Mouse (Mus musculus) heart, embryonic 13.5 days (tissue): Measurements from ENCODE around the gene Sos1. TPM values are rescaled to one million over a fixed set of nuclear protein-coding genes. Genes with fewer than 3 reads are reported as not detected.

Source experiments
- ATAC-seq: fragments of 200-750 bp; cut with Nextera tagmentation; 2 replicates; pipeline ENCODE4 v1.8.0; 2017; ENCODE audit warnings: moderate TSS enrichment; ENCODE audit not compliant: insufficient number of reproducible peaks, low FRiP score, low TSS enrichment; ENCODE audit errors: extremely low read depth
- H3K27ac ChIP-seq: fragments of 300-500 bp; sonication (generic); replicated peaks from 2 replicates; pipeline ENCODE4 v1.5.1; 2015; ENCODE audit warnings: moderate library complexity, mild to moderate bottlenecking, inconsistent platforms
- H3K27me3 ChIP-seq: fragments of 300-500 bp; sonication (generic); replicated peaks from 2 replicates; pipeline ENCODE4 v1.6.1; 2015; ENCODE audit warnings: mild to moderate bottlenecking, inconsistent platforms
- H3K36me3 ChIP-seq: fragments of 300-500 bp; sonication (generic); 2 replicates; pipeline ENCODE4 v1.6.1; 2015; ENCODE audit warnings: mild to moderate bottlenecking, inconsistent platforms
- H3K4me1 ChIP-seq: fragments of 300-500 bp; sonication (generic); 2 replicates; pipeline ENCODE4 v1.6.1; 2015; ENCODE audit warnings: inconsistent platforms
- H3K4me2 ChIP-seq: fragments of 300-500 bp; sonication (generic); 2 replicates; pipeline ENCODE4 v1.6.1; 2015; ENCODE audit warnings: inconsistent platforms, mild to moderate bottlenecking, moderate library complexity
- H3K4me3 ChIP-seq: fragments of 300-500 bp; sonication (generic); 2 replicates; pipeline ENCODE4 v1.5.1; 2015; ENCODE audit warnings: moderate library complexity, mild to moderate bottlenecking, inconsistent platforms
- H3K9ac ChIP-seq: fragments of 300-500 bp; sonication (generic); 2 replicates; pipeline ENCODE4 v1.6.1; 2015; ENCODE audit warnings: inconsistent platforms, mild to moderate bottlenecking, moderate library complexity
- H3K9me3 ChIP-seq: fragments of 300-500 bp; sonication (generic); 2 replicates; pipeline ENCODE4 v1.6.1; 2016; ENCODE audit warnings: inconsistent platforms
- WGBS: fragments of 180-500 bp; shearing (Covaris S2); methylation state at CpG from one replicate; pipeline ENCODE4 v1.1.7; 2015; ENCODE audit warnings: mixed read lengths; 5-methylcytosine and 5-hydroxymethylcytosine counted together
- polyA plus RNA-seq: library from polyadenylated mRNA; unstranded; fragments of >200 nt; fragmentation: Nextera tagmentation; extraction: Ambion mirVana; gene quantifications from 2 replicates; pipeline ENCODE4 v1.2.1, GENCODE M21; 2015

Gene Sos1
- polyA plus RNA-seq, 1 experiment from 2014 or later = 2.2 TPM

DNA sequence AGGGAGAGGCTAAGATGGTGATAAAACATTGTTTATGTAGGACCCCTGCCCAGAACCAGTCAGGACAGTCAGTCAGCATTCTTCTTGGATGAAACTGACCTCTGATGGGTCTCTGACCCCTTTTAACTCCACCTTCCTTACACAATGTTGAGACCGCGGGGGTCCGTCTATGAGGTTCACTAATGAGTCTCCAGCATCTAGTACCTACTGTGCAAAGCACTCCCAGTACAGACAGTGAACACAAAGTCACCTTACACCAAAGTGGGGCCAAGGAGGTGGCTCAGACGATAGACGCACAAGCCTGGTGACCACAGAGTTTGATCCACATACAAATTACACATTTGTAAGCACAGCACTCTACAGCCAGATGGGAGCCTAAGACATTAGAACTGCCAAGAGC, 20.0 kb downstream of the Sos1 start:
- 59% methylated on average over 5 of the region's 5 CpGs for WGBS
- Histone ChIP-seq H3K4me3 (no peak overlapping the region), H3K27ac (no peak overlapping the region), H3K27me3 (no peaks in the 10 kb centered on the region), H3K9ac (no peak overlapping the region), H3K36me3 (peaks cover 11% of the 10 kb centered on the region; the same call in 1 of the 2 replicates), H3K4me2 (no peak overlapping the region), H3K9me3 (no peaks in the 10 kb centered on the region), H3K4me1 (peaks cover 36% of the 10 kb centered on the region)
- ATAC-seq = 0 out of 2 replicates have a peak, but pooled peaks have one; percentile 51

- Histone ChIP-seq H3K9ac (no peak overlapping the region), H3K27me3 (no peaks in the 10 kb centered on the region), H3K4me2 (no peak overlapping the region), H3K4me1 (peaks cover 15% of the 10 kb centered on the region), H3K4me3 (no peak overlapping the region), H3K27ac (no peak overlapping the region), H3K36me3 (peaks cover 33% of the 10 kb centered on the region), H3K9me3 (no peaks in the 10 kb centered on the region)
- WGBS = 35% methylated on average over 2 of the region's 2 CpGs
- ATAC-seq = no peak
Observed at GRCm38 (mm10) chr17:80455648-80456047, 24.6 kb downstream of the Sos1 start.

- Histone ChIP-seq H3K4me3 (no peak overlapping the region), H3K4me2 (no peak overlapping the region), H3K9me3 (no peaks in the 10 kb centered on the region), H3K36me3 (peaks cover 55% of the 10 kb centered on the region), H3K9ac (no peak overlapping the region), H3K4me1 (peaks cover 2% of the 10 kb centered on the region; the same call in 1 of the 2 replicates), H3K27ac (no peak overlapping the region), H3K27me3 (no peaks in the 10 kb centered on the region)
- ATAC-seq = no peak
- 50% methylated on average over 3 of the region's 3 CpGs for WGBS
Observed at GRCm38 (mm10) chr17:80450426-80451030, 29.7 kb downstream of the Sos1 start.

DNA sequence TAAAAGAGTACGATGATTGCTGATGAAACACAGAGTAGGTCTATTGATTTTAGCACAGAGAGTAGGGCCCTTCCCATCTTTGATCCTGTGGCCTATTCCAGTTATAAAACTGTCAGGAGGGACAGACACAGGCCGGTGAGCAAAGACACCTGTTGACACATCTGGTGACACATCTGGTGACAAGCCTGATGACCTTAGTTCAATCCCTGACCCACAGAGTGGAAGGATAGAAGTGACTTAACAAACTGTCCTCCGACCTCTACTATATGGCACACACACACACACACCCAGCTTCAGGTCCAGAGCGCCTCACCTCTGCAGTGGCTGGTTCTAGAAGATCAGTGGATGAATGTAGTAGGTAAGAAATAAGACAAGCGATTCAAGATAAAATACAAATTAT, 33.8 kb downstream of the Sos1 start:
- no peak for ATAC-seq
- H3K27ac ChIP-seq = no peak overlapping the region
- no peaks in the 10 kb centered on the region for H3K9me3 ChIP-seq
- no peaks in the 10 kb centered on the region for H3K27me3 ChIP-seq
- H3K9ac ChIP-seq = no peak overlapping the region
- WGBS = 88% methylated on average over 5 of the region's 5 CpGs
- H3K4me3 ChIP-seq = no peak overlapping the region
- H3K4me1 ChIP-seq = peaks cover 2% of the 10 kb centered on the region; the same call in 1 of the 2 replicates
- H3K36me3 ChIP-seq = peaks cover 74% of the 10 kb centered on the region
- no peak overlapping the region for H3K4me2 ChIP-seq

DNA sequence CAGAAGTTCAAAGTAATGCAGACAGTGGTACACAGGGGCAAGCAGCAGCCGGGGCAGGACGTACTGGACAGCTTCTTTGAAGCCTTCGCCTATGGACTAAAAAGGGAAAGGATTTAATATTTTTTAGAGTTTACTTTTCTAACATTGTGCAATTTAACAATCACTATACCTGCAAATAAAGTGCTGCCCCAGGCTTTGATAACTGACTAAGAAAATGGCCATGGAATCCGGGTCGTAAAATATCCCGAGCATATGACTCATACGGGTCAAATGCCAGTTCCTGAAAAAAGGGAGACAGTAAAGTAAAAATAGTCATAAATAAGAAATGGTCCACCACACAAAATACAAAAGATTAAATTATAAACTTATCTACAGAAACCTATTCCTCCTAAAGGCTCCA, 34.8 kb downstream of the Sos1 start:
- no peak overlapping the region for H3K4me3 ChIP-seq
- no peak overlapping the region for H3K4me2 ChIP-seq
- no peak for ATAC-seq
- no peaks in the 10 kb centered on the region for H3K9me3 ChIP-seq
- no peaks in the 10 kb centered on the region for H3K27me3 ChIP-seq
- whole genome bisulfite sequencing = 88% methylated on average over 7 of the region's 7 CpGs
- H3K36me3 ChIP-seq = peaks cover 73% of the 10 kb centered on the region
- no peak overlapping the region for H3K9ac ChIP-seq
- H3K4me1 ChIP-seq = peaks cover 2% of the 10 kb centered on the region; the same call in 1 of the 2 replicates
- no peak overlapping the region for H3K27ac ChIP-seq

- 78% methylated on average over 5 of the region's 5 CpGs for WGBS
- peaks cover 57% of the 10 kb centered on the region for H3K36me3 ChIP-seq
- ATAC-seq = no peak
Observed at GRCm38 (mm10) chr17:80435680-80436079, 44.6 kb downstream of the Sos1 start.

DNA sequence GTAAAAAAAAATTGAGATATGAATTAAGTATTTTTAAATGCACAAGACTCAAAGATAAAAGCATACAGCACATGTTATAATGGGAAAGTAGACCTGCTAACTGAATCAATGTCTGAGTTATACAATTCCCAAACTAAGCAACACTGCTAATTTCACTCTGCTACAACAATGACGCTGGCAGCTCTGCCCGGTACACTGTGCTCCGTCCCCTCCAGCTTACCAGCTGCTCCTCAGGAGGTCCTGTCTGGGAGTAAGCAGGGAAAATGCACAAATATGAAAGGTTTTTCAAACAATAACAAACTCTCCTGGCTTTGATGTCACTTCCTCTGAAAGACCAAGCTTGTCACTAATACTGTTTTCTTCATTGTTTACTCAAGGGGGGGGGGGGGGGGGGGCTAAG, 45.8 kb downstream of the Sos1 start:
- no peak for ATAC-seq
- H3K27me3 ChIP-seq = no peaks in the 10 kb centered on the region
- H3K36me3 ChIP-seq = peaks cover 58% of the 10 kb centered on the region
- H3K9ac ChIP-seq = no peak overlapping the region
- WGBS = 64% methylated on average over 3 of the region's 3 CpGs
- no peak overlapping the region for H3K4me2 ChIP-seq
- H3K27ac ChIP-seq = no peak overlapping the region
- no peaks in the 10 kb centered on the region for H3K9me3 ChIP-seq
- H3K4me1 ChIP-seq = 0 out of 2 replicates have a peak, but pooled peaks cover 4% of the 10 kb centered on the region
- H3K4me3 ChIP-seq = no peak overlapping the region

More at GRCm38 (mm10) chr17:80435680-80436079, 44.6 kb downstream of the Sos1 start:
- H3K4me1 ChIP-seq = 0 out of 2 replicates have a peak, but pooled peaks cover 4% of the 10 kb centered on the region
- no peak overlapping the region for H3K4me3 ChIP-seq
- no peak overlapping the region for H3K4me2 ChIP-seq
- H3K27me3 ChIP-seq = no peaks in the 10 kb centered on the region
- no peaks in the 10 kb centered on the region for H3K9me3 ChIP-seq
- H3K27ac ChIP-seq = peak overlapping the region; percentile 48; the same call in 1 of the 2 replicates
- no peak overlapping the region for H3K9ac ChIP-seq

GRCm38 (mm10) chr17:80431997-80432396, 48.3 kb downstream of the Sos1 start:
- Histone ChIP-seq H3K9me3 (no peaks in the 10 kb centered on the region), H3K4me2 (no peak overlapping the region), H3K36me3 (peaks cover 38% of the 10 kb centered on the region), H3K27me3 (no peaks in the 10 kb centered on the region), H3K4me1 (peaks cover 20% of the 10 kb centered on the region), H3K27ac (no peak overlapping the region), H3K9ac (no peak overlapping the region), H3K4me3 (no peak overlapping the region)
- no peak for ATAC-seq
- 92% methylated on average over 9 of the region's 9 CpGs for WGBS

GRCm38 (mm10) chr17:80427966-80428365, 52.3 kb downstream of the Sos1 start:
- Histone ChIP-seq H3K4me1 (peaks cover 25% of the 10 kb centered on the region), H3K27me3 (no peaks in the 10 kb centered on the region), H3K9me3 (no peaks in the 10 kb centered on the region), H3K4me2 (no peak overlapping the region), H3K4me3 (no peak overlapping the region), H3K9ac (no peak overlapping the region), H3K36me3 (peaks cover 22% of the 10 kb centered on the region), H3K27ac (no peak overlapping the region)
- no peak for ATAC-seq
- 52% methylated on average over 2 of the region's 2 CpGs for WGBS

DNA sequence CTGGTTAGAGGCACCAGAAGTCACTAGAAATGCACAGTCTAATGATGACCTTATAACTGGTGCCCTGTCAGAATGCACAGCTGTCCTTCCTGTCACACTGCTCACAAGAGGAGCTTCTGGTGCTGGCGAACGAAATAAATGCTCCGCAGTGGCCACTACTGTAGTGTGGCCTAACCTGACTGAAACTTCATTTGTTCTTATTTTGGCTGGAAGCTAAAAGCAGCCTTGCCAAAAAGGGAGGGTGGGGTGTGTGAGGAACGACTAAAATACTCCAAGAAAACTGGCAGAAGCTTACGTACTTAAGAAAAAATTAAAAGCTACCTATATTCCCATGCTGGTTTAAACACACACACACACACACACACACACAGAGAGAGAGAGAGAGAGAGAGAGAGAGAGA, 53.4 kb downstream of the Sos1 start:
- no peaks in the 10 kb centered on the region for H3K27me3 ChIP-seq
- no peak overlapping the region for H3K27ac ChIP-seq
- no peak for ATAC-seq
- H3K36me3 ChIP-seq = peaks cover 25% of the 10 kb centered on the region
- H3K9me3 ChIP-seq = no peaks in the 10 kb centered on the region
- peaks cover 25% of the 10 kb centered on the region for H3K4me1 ChIP-seq
- no peak overlapping the region for H3K4me2 ChIP-seq
- H3K9ac ChIP-seq = no peak overlapping the region
- no peak overlapping the region for H3K4me3 ChIP-seq
- WGBS = 71% methylated on average over 5 of the region's 5 CpGs

DNA sequence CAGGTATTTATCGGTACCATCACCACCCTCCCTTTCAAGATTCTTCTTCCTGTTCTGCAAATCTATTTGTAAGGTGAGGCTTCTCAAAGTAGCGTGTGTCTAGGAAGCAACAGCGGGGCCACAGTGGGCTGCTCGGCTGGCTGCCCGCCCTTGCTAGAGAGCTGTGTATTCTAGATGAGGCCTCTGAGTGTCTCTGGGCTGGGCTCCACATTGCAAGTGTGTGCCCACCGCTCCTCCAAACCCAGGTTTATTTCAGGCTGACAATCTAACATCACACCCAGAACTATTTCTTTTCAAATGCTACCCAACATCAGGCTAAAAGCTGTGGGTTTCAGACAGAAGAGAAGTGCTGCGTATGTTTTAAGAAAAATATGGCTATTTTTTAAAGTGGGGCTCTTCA, 54.1 kb downstream of the Sos1 start:
- peaks cover 24% of the 10 kb centered on the region for H3K36me3 ChIP-seq
- ATAC-seq = no peak
- H3K27ac ChIP-seq = no peak overlapping the region
- H3K4me3 ChIP-seq = no peak overlapping the region
- 82% methylated on average over 7 of the region's 7 CpGs for WGBS
- H3K9me3 ChIP-seq = no peaks in the 10 kb centered on the region
- no peaks in the 10 kb centered on the region for H3K27me3 ChIP-seq
- peaks cover 25% of the 10 kb centered on the region for H3K4me1 ChIP-seq
- H3K9ac ChIP-seq = no peak overlapping the region
- no peak overlapping the region for H3K4me2 ChIP-seq

- Histone ChIP-seq H3K4me3 (no peak overlapping the region), H3K4me1 (peaks cover 4% of the 10 kb centered on the region; the same call in 1 of the 2 replicates), H3K4me2 (no peak overlapping the region), H3K36me3 (peaks cover 59% of the 10 kb centered on the region), H3K9me3 (no peaks in the 10 kb centered on the region), H3K27ac (no peak overlapping the region), H3K27me3 (no peaks in the 10 kb centered on the region), H3K9ac (no peak overlapping the region)
- ATAC-seq = no peak
- 93% methylated on average over 1 of the region's 1 CpGs for WGBS
Observed at GRCm38 (mm10) chr17:80420998-80421397, 59.3 kb downstream of the Sos1 start.
